Mouse (Mus musculus): Measurements from ENCODE around the gene Trak1. TPM values are rescaled to one million over a fixed set of nuclear protein-coding genes. Genes with fewer than 3 reads are reported as not detected.

Gene Trak1
- polyA plus RNA-seq, 1 experiment from 2014 or later: 53.6 TPM

GRCm38 (mm10) chr9:121383180-121383586 lies 85.9 kb downstream of the Trak1 start:
- Histone ChIP-seq H3K4me3 (replicated peaks; ENCODE audit: low read depth, low read length) (no peak overlapping the region), H3K27ac (replicated peaks; ENCODE audit: low read depth, low read length) (no peak overlapping the region), H3K4me1 (ENCODE audit: control insufficient read depth, insufficient read depth, low read length) (peaks cover 17% of the 10 kb centered on the region), H3K36me3 (ENCODE audit: control insufficient read depth, insufficient read depth, low read length) (no peaks in the 10 kb centered on the region), H3K4me2 (ENCODE audit: low read length) (no peak overlapping the region), H3K27me3 (ENCODE audit: control insufficient read depth, insufficient read depth, low read length) (no peaks in the 10 kb centered on the region), H3K9ac (replicated peaks; ENCODE audit: low read length) (no peak overlapping the region), H3K9me3 (ENCODE audit: control insufficient read depth, low read length) (no peaks in the 10 kb centered on the region)
- DNase-seq (no peak), ATAC-seq (ENCODE audit: low FRiP score, low TSS enrichment) (no peak)
- 83% methylated on average over 9 of the region's 9 CpGs for WGBS

- Histone ChIP-seq H3K27ac (replicated peaks; ENCODE audit: low read depth, low read length) (no peak overlapping the region), H3K4me1 (ENCODE audit: control insufficient read depth, insufficient read depth, low read length) (peaks cover 20% of the 10 kb centered on the region)
- WGBS: 86% methylated on average over 7 of the region's 7 CpGs
These were observed 87.3 kb downstream of the Trak1 start for GRCm38 (mm10) chr9:121384620-121385019.

GRCm38 (mm10) chr9:121385091-121385748 lies 87.9 kb downstream of the Trak1 start:
- ATAC-seq (ENCODE audit: low FRiP score, low TSS enrichment): no peak
- Histone ChIP-seq H3K4me3 (replicated peaks; ENCODE audit: low read depth, low read length) (no peak overlapping the region), H3K27ac (replicated peaks; ENCODE audit: low read depth, low read length) (peak overlapping the region; percentile 52; the same call in 1 of the 2 replicates), H3K4me1 (ENCODE audit: control insufficient read depth, insufficient read depth, low read length) (peaks cover 20% of the 10 kb centered on the region), H3K4me2 (ENCODE audit: low read length) (no peak overlapping the region), H3K36me3 (ENCODE audit: control insufficient read depth, insufficient read depth, low read length) (no peaks in the 10 kb centered on the region), H3K27me3 (ENCODE audit: control insufficient read depth, insufficient read depth, low read length) (no peaks in the 10 kb centered on the region), H3K9ac (replicated peaks; ENCODE audit: low read length) (0 out of 2 replicates have a peak overlapping the region, but pooled peaks have one; percentile 26), H3K9me3 (ENCODE audit: control insufficient read depth, low read length) (no peaks in the 10 kb centered on the region)
- WGBS: 33% methylated on average over 16 of the region's 16 CpGs
- peak; percentile 86 for DNase-seq

More at GRCm38 (mm10) chr9:121384620-121385019, 87.3 kb downstream of the Trak1 start:
- no peak overlapping the region for H3K4me3 ChIP-seq (replicated peaks; ENCODE audit: low read depth, low read length)
- DNase-seq (no peak), ATAC-seq (ENCODE audit: low FRiP score, low TSS enrichment) (no peak)
- no peak overlapping the region for H3K4me2 ChIP-seq (ENCODE audit: low read length)
- H3K27me3 ChIP-seq (ENCODE audit: control insufficient read depth, insufficient read depth, low read length): no peaks in the 10 kb centered on the region
- no peaks in the 10 kb centered on the region for H3K9me3 ChIP-seq (ENCODE audit: control insufficient read depth, low read length)
- no peak overlapping the region for H3K9ac ChIP-seq (replicated peaks; ENCODE audit: low read length)
- no peaks in the 10 kb centered on the region for H3K36me3 ChIP-seq (ENCODE audit: control insufficient read depth, insufficient read depth, low read length)

- no peak overlapping the region for H3K4me3 ChIP-seq (replicated peaks; ENCODE audit: low read depth, low read length)
- no peak overlapping the region for H3K9ac ChIP-seq (replicated peaks; ENCODE audit: low read length)
- peaks cover 20% of the 10 kb centered on the region for H3K4me1 ChIP-seq (ENCODE audit: control insufficient read depth, insufficient read depth, low read length)
- no peaks in the 10 kb centered on the region for H3K9me3 ChIP-seq (ENCODE audit: control insufficient read depth, low read length)
- 76% methylated on average over 12 of the region's 12 CpGs for WGBS
- H3K4me2 ChIP-seq (ENCODE audit: low read length): no peak overlapping the region
- H3K27ac ChIP-seq (replicated peaks; ENCODE audit: low read depth, low read length): peak overlapping the region; percentile 52; the same call in 1 of the 2 replicates
- no peaks in the 10 kb centered on the region for H3K27me3 ChIP-seq (ENCODE audit: control insufficient read depth, insufficient read depth, low read length)
- H3K36me3 ChIP-seq (ENCODE audit: control insufficient read depth, insufficient read depth, low read length): no peaks in the 10 kb centered on the region
- no peak for DNase-seq
- no peak for ATAC-seq (ENCODE audit: low FRiP score, low TSS enrichment)
These were observed 88.5 kb downstream of the Trak1 start for GRCm38 (mm10) chr9:121385749-121386350.

GRCm38 (mm10) chr9:121387539-121388272 lies 90.4 kb downstream of the Trak1 start:
- Histone ChIP-seq H3K4me2 (ENCODE audit: low read length) (no peak overlapping the region), H3K9me3 (ENCODE audit: control insufficient read depth, low read length) (no peaks in the 10 kb centered on the region), H3K27me3 (ENCODE audit: control insufficient read depth, insufficient read depth, low read length) (no peaks in the 10 kb centered on the region)

GRCm38 (mm10) chr9:121388273-121388931 lies 91.1 kb downstream of the Trak1 start:
- H3K9me3 ChIP-seq (ENCODE audit: control insufficient read depth, low read length): no peaks in the 10 kb centered on the region
- H3K27me3 ChIP-seq (ENCODE audit: control insufficient read depth, insufficient read depth, low read length): no peaks in the 10 kb centered on the region
- no peak for ATAC-seq (ENCODE audit: low FRiP score, low TSS enrichment)
- H3K27ac ChIP-seq (replicated peaks; ENCODE audit: low read depth, low read length): 0 out of 2 replicates have a peak overlapping the region, but pooled peaks have one; percentile 5
- H3K9ac ChIP-seq (replicated peaks; ENCODE audit: low read length): 0 out of 2 replicates have a peak overlapping the region, but pooled peaks have one; percentile 23
- no peak overlapping the region for H3K4me2 ChIP-seq (ENCODE audit: low read length)
- DNase-seq: no peak
- peaks cover 20% of the 10 kb centered on the region for H3K4me1 ChIP-seq (ENCODE audit: control insufficient read depth, insufficient read depth, low read length)
- 68% methylated on average over 13 of the region's 13 CpGs for WGBS
- H3K4me3 ChIP-seq (replicated peaks; ENCODE audit: low read depth, low read length): no peak overlapping the region
- H3K36me3 ChIP-seq (ENCODE audit: control insufficient read depth, insufficient read depth, low read length): no peaks in the 10 kb centered on the region; the same call in 1 of the 2 replicates

More at GRCm38 (mm10) chr9:121387539-121388272, 90.4 kb downstream of the Trak1 start:
- ATAC-seq (ENCODE audit: low FRiP score, low TSS enrichment): no peak
- H3K4me3 ChIP-seq (replicated peaks; ENCODE audit: low read depth, low read length): no peak overlapping the region
- 0 out of 2 replicates have a peak overlapping the region, but pooled peaks have one; percentile 23 for H3K9ac ChIP-seq (replicated peaks; ENCODE audit: low read length)
- 68% methylated on average over 9 of the region's 9 CpGs for WGBS
- peaks cover 20% of the 10 kb centered on the region for H3K4me1 ChIP-seq (ENCODE audit: control insufficient read depth, insufficient read depth, low read length)
- no peaks in the 10 kb centered on the region; the same call in 1 of the 2 replicates for H3K36me3 ChIP-seq (ENCODE audit: control insufficient read depth, insufficient read depth, low read length)
- H3K27ac ChIP-seq (replicated peaks; ENCODE audit: low read depth, low read length): 0 out of 2 replicates have a peak overlapping the region, but pooled peaks have one; percentile 5
- DNase-seq: no peak

GRCm38 (mm10) chr9:121389258-121389657 lies 92.0 kb downstream of the Trak1 start:
- no peak for ATAC-seq (ENCODE audit: low FRiP score, low TSS enrichment)
- no peak overlapping the region for H3K9ac ChIP-seq (replicated peaks; ENCODE audit: low read length)
- peaks cover 20% of the 10 kb centered on the region for H3K4me1 ChIP-seq (ENCODE audit: control insufficient read depth, insufficient read depth, low read length)
- H3K9me3 ChIP-seq (ENCODE audit: control insufficient read depth, low read length): no peaks in the 10 kb centered on the region
- no peak overlapping the region for H3K4me2 ChIP-seq (ENCODE audit: low read length)
- no peaks in the 10 kb centered on the region for H3K27me3 ChIP-seq (ENCODE audit: control insufficient read depth, insufficient read depth, low read length)
- no peak overlapping the region for H3K4me3 ChIP-seq (replicated peaks; ENCODE audit: low read depth, low read length)
- DNase-seq: no peak
- H3K36me3 ChIP-seq (ENCODE audit: control insufficient read depth, insufficient read depth, low read length): peaks cover 6% of the 10 kb centered on the region; the same call in 1 of the 2 replicates
- WGBS: 91% methylated on average over 10 of the region's 10 CpGs
- H3K27ac ChIP-seq (replicated peaks; ENCODE audit: low read depth, low read length): no peak overlapping the region

GRCm38 (mm10) chr9:121391898-121392297 lies 94.6 kb downstream of the Trak1 start:
- DNase-seq: no peak
- WGBS: 91% methylated on average over 13 of the region's 13 CpGs

More at GRCm38 (mm10) chr9:121391898-121392297, 94.6 kb downstream of the Trak1 start:
- H3K9me3 ChIP-seq (ENCODE audit: control insufficient read depth, low read length): no peaks in the 10 kb centered on the region
- no peak overlapping the region for H3K27ac ChIP-seq (replicated peaks; ENCODE audit: low read depth, low read length)
- peaks cover 12% of the 10 kb centered on the region for H3K36me3 ChIP-seq (ENCODE audit: control insufficient read depth, insufficient read depth, low read length)
- ATAC-seq (ENCODE audit: low FRiP score, low TSS enrichment): no peak
- no peak overlapping the region for H3K4me3 ChIP-seq (replicated peaks; ENCODE audit: low read depth, low read length)
- no peaks in the 10 kb centered on the region for H3K27me3 ChIP-seq (ENCODE audit: control insufficient read depth, insufficient read depth, low read length)
- H3K4me1 ChIP-seq (ENCODE audit: control insufficient read depth, insufficient read depth, low read length): peaks cover 9% of the 10 kb centered on the region
- H3K9ac ChIP-seq (replicated peaks; ENCODE audit: low read length): no peak overlapping the region
- H3K4me2 ChIP-seq (ENCODE audit: low read length): no peak overlapping the region
